Mouse (Mus musculus) ES-E14 (cell line): Measurements from ENCODE around the gene Mctp2.

Source experiments
- HCFC1 ChIP-seq: IDR thresholded peaks from 2 replicates; pipeline ENCODE4 v1.6.1; 2012; ENCODE audit warnings: low read length, inconsistent platforms, borderline replicate concordance; ENCODE audit not compliant: insufficient read depth
- MAFK ChIP-seq: IDR thresholded peaks from 2 replicates; pipeline ENCODE4 v1.6.1; 2014; ENCODE audit warnings: mild to moderate bottlenecking, low read depth, low read length, inconsistent platforms; ENCODE audit not compliant: insufficient read depth
- ZNF384 ChIP-seq: IDR thresholded peaks from 2 replicates; pipeline ENCODE4 v1.6.1; 2012; ENCODE audit warnings: low read depth, low read length, inconsistent platforms

GRCm38 (mm10) chr7:72138701-72139100 lies 167.7 kb downstream of the Mctp2 start:
- TF ChIP-seq ZNF384 (no peak), MAFK (no peak), HCFC1 (no peak)
